9 mouse cellular contexts compared by ENCODE assay signal in the genomic region with DNA sequence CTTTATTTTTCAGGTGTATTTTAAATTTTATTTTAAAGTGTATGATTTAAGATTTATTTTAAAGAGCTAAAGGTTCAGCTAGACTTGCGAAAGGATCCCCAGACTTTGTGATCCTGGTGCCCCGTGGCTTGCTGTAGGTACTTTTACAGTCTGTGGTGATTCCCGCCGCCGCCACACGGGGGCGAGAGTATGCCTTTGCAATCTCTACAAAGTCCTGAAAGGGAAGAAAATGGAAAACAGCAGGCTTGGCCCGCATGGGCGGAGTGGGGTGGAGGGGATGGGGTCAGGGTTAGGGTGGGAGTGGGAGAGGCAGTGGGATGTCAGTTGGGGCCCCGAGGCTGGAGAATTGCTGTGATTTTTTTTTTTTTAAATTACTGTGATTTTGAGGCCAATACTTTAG. TPM values are rescaled to one million over a fixed set of nuclear protein-coding genes. Genes with fewer than 3 reads are reported as not detected.
A peak's percentile ranks its signal among the peaks of the same experiment; 100 is the strongest.
DNase-seq lines count a peak whose midpoint lies in the region; ATAC-seq lines count a peak whose summit lies in the region.
"Had no signal": no experiment of that assay in that cellular context is flagged by ENCODE, and none has a peak within 500 bp of the region (broad histone marks: within the 10 kb centered on the region; RNA-seq: fewer than 3 reads in every experiment).

No protein-coding gene starts in this region.

- H3K27me3 ChIP-seq in midbrain, embryonic 14.5 days (ENCODE audit: control insufficient read depth, insufficient read depth, low read length): no peaks in the 10 kb centered on the region
- H3K27me3 ChIP-seq in midbrain, embryonic 15.5 days (replicated peaks): no peaks in the 10 kb centered on the region

- no peak overlapping the region for H3K9ac ChIP-seq in midbrain, embryonic 14.5 days (replicated peaks; ENCODE audit: low read length)
- no peak overlapping the region for H3K9ac ChIP-seq in midbrain, embryonic 15.5 days

- H3K9me3 ChIP-seq in midbrain, embryonic 14.5 days (ENCODE audit: control insufficient read depth, low read length): no peaks in the 10 kb centered on the region
- H3K9me3 ChIP-seq in midbrain, embryonic 15.5 days: no peaks in the 10 kb centered on the region

- DNase-seq in midbrain, embryonic 14.5 days: peak; percentile 92
- peak; percentile 89 to 95 for DNase-seq in cerebellum, postnatal 14 days
- peak; percentile 84 for DNase-seq in gastrocnemius, adult 18-20 months (ENCODE audit: low spot score)
- DNase-seq in kidney, adult 11 months: peak; percentile 78
- DNase-seq in left cerebral cortex, postnatal 36 days (ENCODE audit: low spot score in 2 of 2): peak; percentile 63 to 70
- DNase-seq in testis, postnatal 14 days (ENCODE audit: low spot score): peak; percentile 74

- H3K27ac ChIP-seq in midbrain, embryonic 14.5 days (replicated peaks; ENCODE audit: low read depth, low read length): no peak overlapping the region
- H3K27ac ChIP-seq in midbrain, embryonic 15.5 days: no peak overlapping the region

- ATAC-seq in midbrain, embryonic 14.5 days (ENCODE audit: low FRiP score, low TSS enrichment): no peak
- no peak for ATAC-seq in midbrain, embryonic 15.5 days (replicated peaks)
- ATAC-seq in neutrophil, adult 5-6 weeks (ENCODE audit: extremely low read depth, insufficient number of reproducible peaks, low FRiP score, poor library complexity, severe bottlenecking): peak; percentile 59; the same call in 1 of the 2 replicates

- no peaks in the 10 kb centered on the region for H3K4me1 ChIP-seq in midbrain, embryonic 14.5 days (ENCODE audit: control insufficient read depth, insufficient read depth, low read length)
- H3K4me1 ChIP-seq in midbrain, embryonic 15.5 days: no peaks in the 10 kb centered on the region

- intact Hi-C loops in left cerebral cortex, postnatal 36 days (cut with DNase I): no loop called here

- no peak overlapping the region for H3K4me2 ChIP-seq in midbrain, embryonic 14.5 days (ENCODE audit: low read length)
- H3K4me2 ChIP-seq in midbrain, embryonic 15.5 days: no peak overlapping the region; the same call in 1 of the 2 replicates

- WGBS in midbrain, embryonic 14.5 days: 3% methylated on average over 10 of the region's 10 CpGs
- 2% methylated on average over 10 of the region's 10 CpGs for WGBS in midbrain, embryonic 15.5 days

- no peaks in the 10 kb centered on the region for H3K36me3 ChIP-seq in midbrain, embryonic 14.5 days (ENCODE audit: control insufficient read depth, insufficient read depth, low read length)
- no peaks in the 10 kb centered on the region for H3K36me3 ChIP-seq in midbrain, embryonic 15.5 days (replicated peaks)

- no peak overlapping the region for H3K4me3 ChIP-seq in midbrain, embryonic 14.5 days (replicated peaks; ENCODE audit: low read depth, low read length)
- H3K4me3 ChIP-seq in midbrain, embryonic 15.5 days: no peak overlapping the region
- H3K4me3 ChIP-seq: erythroblast, embryonic 14.5 days had no signal

RNA-seq across cellular contexts. Expression of a gene that starts 7.7 kb away (rescaled TPM):
- polyA plus RNA-seq in midbrain, embryonic 14.5 days (2014; fragmentation: Nextera tagmentation; extraction: Ambion mirVana): not detected in 2 replicates
- not detected in 2 replicates for polyA plus RNA-seq in midbrain, embryonic 15.5 days (2015; fragmentation: Nextera tagmentation; extraction: Ambion mirVana)
- under 1 TPM in 1 of 2 experiments, not detected in 1; 0.07 TPM for total RNA-seq in gastrocnemius, adult 18-20 months (2021)
- not detected for total RNA-seq in left cerebral cortex, postnatal 36 days (2021)
- not detected in 2 replicates for total RNA-seq in neutrophil, adult 5-6 weeks (2017)
- polyA plus RNA-seq: erythroblast, embryonic 14.5 days had no signal

RNA-seq across cellular contexts. Expression of a gene that starts 8.3 kb away (rescaled TPM):
- polyA plus RNA-seq in midbrain, embryonic 14.5 days (2014; fragmentation: Nextera tagmentation; extraction: Ambion mirVana): not detected in 2 replicates
- polyA plus RNA-seq in midbrain, embryonic 15.5 days (2015; fragmentation: Nextera tagmentation; extraction: Ambion mirVana): not detected in 2 replicates
- not detected for total RNA-seq in gastrocnemius, adult 18-20 months (2021)
- total RNA-seq in left cerebral cortex, postnatal 36 days (2021): not detected
- 0.61 and 2.8 TPM in 2 replicates for total RNA-seq in neutrophil, adult 5-6 weeks (2017)
- polyA plus RNA-seq: erythroblast, embryonic 14.5 days had no signal

RNA-seq across cellular contexts. Expression of a gene that starts 37.7 kb away (rescaled TPM):
- polyA plus RNA-seq in midbrain, embryonic 14.5 days (2014; fragmentation: Nextera tagmentation; extraction: Ambion mirVana): 16.9 and 17.1 TPM in 2 replicates
- polyA plus RNA-seq in midbrain, embryonic 15.5 days (2015; fragmentation: Nextera tagmentation; extraction: Ambion mirVana): 22.0 and 22.8 TPM in 2 replicates
- total RNA-seq in gastrocnemius, adult 18-20 months (2021): 10 to 100 TPM; 32.3 to 34.8 TPM
- 1 to 10 TPM; 3.8 to 7.0 TPM for total RNA-seq in left cerebral cortex, postnatal 36 days (2021)
- total RNA-seq in neutrophil, adult 5-6 weeks (2017): 7.3 and 8.5 TPM in 2 replicates

RNA-seq across cellular contexts. Expression of a gene that starts 51.4 kb away (rescaled TPM):
- polyA plus RNA-seq in midbrain, embryonic 14.5 days (2014; fragmentation: Nextera tagmentation; extraction: Ambion mirVana): 23.0 and 24.0 TPM in 2 replicates
- polyA plus RNA-seq in midbrain, embryonic 15.5 days (2015; fragmentation: Nextera tagmentation; extraction: Ambion mirVana): 26.8 and 27.5 TPM in 2 replicates
- 1 to 10 TPM; 7.4 to 7.6 TPM for total RNA-seq in gastrocnemius, adult 18-20 months (2021)
- 1 to 10 TPM; 7.7 to 8.4 TPM for total RNA-seq in left cerebral cortex, postnatal 36 days (2021)
- 13.0 and 13.7 TPM in 2 replicates for total RNA-seq in neutrophil, adult 5-6 weeks (2017)
